Mouse (Mus musculus): Measurements from ENCODE around the gene D330020A13Rik.

- TF ChIP-seq POLR2A (IDR thresholded peaks at IDR 0.05; ENCODE audit: borderline replicate concordance, low read depth, low read length), result no peak
- TF ChIP-seq CTCF (IDR thresholded peaks at IDR 0.05; ENCODE audit: low read depth, low read length), result no peak
These were observed 595 bp downstream of the D330020A13Rik start for GRCm38 (mm10) chr6:120294785-120295133.
